Mouse (Mus musculus): Measurements from ENCODE around the gene Zfp536. TPM values are rescaled to one million over a fixed set of nuclear protein-coding genes. Genes with fewer than 3 reads are reported as not detected.

The Zfp536 gene
- 26.8 and 27.5 TPM in 2 replicates for polyA plus RNA-seq (2014; fragmentation: Nextera tagmentation; extraction: Ambion mirVana)

- Histone ChIP-seq H3K9me3 (ENCODE audit: control insufficient read depth, low read length) (no peaks in the 10 kb centered on the region), H3K4me2 (peak within 1 kb of the TSS; percentile 87), H3K4me1 (ENCODE audit: control insufficient read depth, insufficient read depth, low read length) (peaks cover 13% of the 10 kb centered on the region), H3K4me3 (ENCODE audit: low read depth, low read length) (peak within 1 kb of the TSS; percentile 55), H3K9ac (ENCODE audit: low read length) (peak within 1 kb of the TSS; percentile 90), H3K36me3 (ENCODE audit: control insufficient read depth, insufficient read depth, low read length) (no peaks in the 10 kb centered on the region), H3K27ac (ENCODE audit: low read depth, low read length) (peak within 1 kb of the TSS; percentile 82), H3K27me3 (ENCODE audit: control insufficient read depth, insufficient read depth, low read length) (no peaks in the 10 kb centered on the region; the same call in 1 of the 2 replicates)
- DNase-seq (ENCODE audit: low spot score, missing footprints) (no peak), ATAC-seq (ENCODE audit: low FRiP score) (no peak)
- WGBS = under 1% methylated on average over 27 of the region's 27 CpGs
Measured at GRCm38 (mm10) chr7:37773312-37773702, at the start of gene Zfp536. Zfp536 (minus strand) TSS chr7:37773641.

- no peak overlapping the region for H3K27ac ChIP-seq (ENCODE audit: low read depth, low read length)
- no peak overlapping the region for H3K4me3 ChIP-seq (ENCODE audit: low read depth, low read length)
- H3K4me1 ChIP-seq (ENCODE audit: control insufficient read depth, insufficient read depth, low read length) = no peaks in the 10 kb centered on the region
- ATAC-seq (ENCODE audit: low FRiP score) (no peak), DNase-seq (ENCODE audit: low spot score, missing footprints) (no peak)
- no peaks in the 10 kb centered on the region for H3K27me3 ChIP-seq (ENCODE audit: control insufficient read depth, insufficient read depth, low read length)
- H3K4me2 ChIP-seq = no peak overlapping the region
- H3K9ac ChIP-seq (ENCODE audit: low read length) = no peak overlapping the region
- no peaks in the 10 kb centered on the region for H3K36me3 ChIP-seq (ENCODE audit: control insufficient read depth, insufficient read depth, low read length)
- H3K9me3 ChIP-seq (ENCODE audit: control insufficient read depth, low read length) = no peaks in the 10 kb centered on the region
- WGBS = 80% methylated on average over 11 of the region's 11 CpGs
Measured at GRCm38 (mm10) chr7:37820670-37821301, 47.3 kb upstream of the Zfp536 start.

- H3K36me3 ChIP-seq (ENCODE audit: control insufficient read depth, insufficient read depth, low read length) = no peaks in the 10 kb centered on the region
- H3K27ac ChIP-seq (ENCODE audit: low read depth, low read length) = no peak overlapping the region
- no peaks in the 10 kb centered on the region for H3K4me1 ChIP-seq (ENCODE audit: control insufficient read depth, insufficient read depth, low read length)
- WGBS = 90% methylated on average over 8 of the region's 8 CpGs
- H3K9me3 ChIP-seq (ENCODE audit: control insufficient read depth, low read length) = no peaks in the 10 kb centered on the region
- no peak overlapping the region for H3K4me3 ChIP-seq (ENCODE audit: low read depth, low read length)
- no peak for ATAC-seq (ENCODE audit: low FRiP score)
- no peaks in the 10 kb centered on the region for H3K27me3 ChIP-seq (ENCODE audit: control insufficient read depth, insufficient read depth, low read length)
- no peak overlapping the region for H3K9ac ChIP-seq (ENCODE audit: low read length)
- H3K4me2 ChIP-seq = no peak overlapping the region
- DNase-seq (ENCODE audit: low spot score, missing footprints) = no peak
Measured at GRCm38 (mm10) chr7:37818631-37819340, 45.3 kb upstream of the Zfp536 start.

- H3K4me1 ChIP-seq (ENCODE audit: control insufficient read depth, insufficient read depth, low read length) = no peaks in the 10 kb centered on the region
- H3K9ac ChIP-seq (ENCODE audit: low read length) = no peak overlapping the region
- DNase-seq (ENCODE audit: low spot score, missing footprints) = no peak
- H3K4me3 ChIP-seq (ENCODE audit: low read depth, low read length) = no peak overlapping the region
- ATAC-seq (ENCODE audit: low FRiP score) = no peak
- H3K27me3 ChIP-seq (ENCODE audit: control insufficient read depth, insufficient read depth, low read length) = no peaks in the 10 kb centered on the region
- no peaks in the 10 kb centered on the region for H3K9me3 ChIP-seq (ENCODE audit: control insufficient read depth, low read length)
- no peak overlapping the region for H3K27ac ChIP-seq (ENCODE audit: low read depth, low read length)
- no peak overlapping the region for H3K4me2 ChIP-seq
- no peaks in the 10 kb centered on the region for H3K36me3 ChIP-seq (ENCODE audit: control insufficient read depth, insufficient read depth, low read length)
- WGBS = 87% methylated on average over 7 of the region's 7 CpGs
Measured at GRCm38 (mm10) chr7:37816901-37817300, 43.5 kb upstream of the Zfp536 start.

GRCm38 (mm10) chr7:37814844-37815406, 41.5 kb upstream of the Zfp536 start:
- DNase-seq (ENCODE audit: low spot score, missing footprints) = no peak
- no peaks in the 10 kb centered on the region for H3K9me3 ChIP-seq (ENCODE audit: control insufficient read depth, low read length)
- ATAC-seq (ENCODE audit: low FRiP score) = no peak
- H3K4me3 ChIP-seq (ENCODE audit: low read depth, low read length) = no peak overlapping the region
- no peak overlapping the region for H3K4me2 ChIP-seq
- no peak overlapping the region for H3K27ac ChIP-seq (ENCODE audit: low read depth, low read length)
- H3K27me3 ChIP-seq (ENCODE audit: control insufficient read depth, insufficient read depth, low read length) = no peaks in the 10 kb centered on the region
- no peaks in the 10 kb centered on the region for H3K4me1 ChIP-seq (ENCODE audit: control insufficient read depth, insufficient read depth, low read length)
- WGBS = 64% methylated on average over 8 of the region's 8 CpGs
- H3K9ac ChIP-seq (ENCODE audit: low read length) = no peak overlapping the region
- H3K36me3 ChIP-seq (ENCODE audit: control insufficient read depth, insufficient read depth, low read length) = no peaks in the 10 kb centered on the region

GRCm38 (mm10) chr7:37813676-37814075, 40.2 kb upstream of the Zfp536 start:
- no peak overlapping the region for H3K27ac ChIP-seq (ENCODE audit: low read depth, low read length)
- no peaks in the 10 kb centered on the region for H3K4me1 ChIP-seq (ENCODE audit: control insufficient read depth, insufficient read depth, low read length)
- no peaks in the 10 kb centered on the region for H3K36me3 ChIP-seq (ENCODE audit: control insufficient read depth, insufficient read depth, low read length)
- no peaks in the 10 kb centered on the region for H3K9me3 ChIP-seq (ENCODE audit: control insufficient read depth, low read length)
- WGBS = 83% methylated on average over 10 of the region's 10 CpGs
- ATAC-seq (ENCODE audit: low FRiP score) (no peak), DNase-seq (ENCODE audit: low spot score, missing footprints) (no peak)
- no peak overlapping the region for H3K4me3 ChIP-seq (ENCODE audit: low read depth, low read length)
- no peak overlapping the region for H3K9ac ChIP-seq (ENCODE audit: low read length)
- H3K4me2 ChIP-seq = no peak overlapping the region
- H3K27me3 ChIP-seq (ENCODE audit: control insufficient read depth, insufficient read depth, low read length) = no peaks in the 10 kb centered on the region

GRCm38 (mm10) chr7:37809908-37810307, 36.5 kb upstream of the Zfp536 start:
- Histone ChIP-seq H3K27ac (ENCODE audit: low read depth, low read length) (no peak overlapping the region), H3K4me3 (ENCODE audit: low read depth, low read length) (no peak overlapping the region), H3K27me3 (ENCODE audit: control insufficient read depth, insufficient read depth, low read length) (no peaks in the 10 kb centered on the region), H3K36me3 (ENCODE audit: control insufficient read depth, insufficient read depth, low read length) (no peaks in the 10 kb centered on the region), H3K9ac (ENCODE audit: low read length) (no peak overlapping the region), H3K9me3 (ENCODE audit: control insufficient read depth, low read length) (no peaks in the 10 kb centered on the region), H3K4me1 (ENCODE audit: control insufficient read depth, insufficient read depth, low read length) (no peaks in the 10 kb centered on the region), H3K4me2 (no peak overlapping the region)
- 95% methylated on average over 5 of the region's 5 CpGs for WGBS
- ATAC-seq (ENCODE audit: low FRiP score) (no peak), DNase-seq (ENCODE audit: low spot score, missing footprints) (no peak)

- Histone ChIP-seq H3K27ac (ENCODE audit: low read depth, low read length) (no peak overlapping the region), H3K9ac (ENCODE audit: low read length) (no peak overlapping the region), H3K4me2 (no peak overlapping the region), H3K4me1 (ENCODE audit: control insufficient read depth, insufficient read depth, low read length) (no peaks in the 10 kb centered on the region), H3K9me3 (ENCODE audit: control insufficient read depth, low read length) (no peaks in the 10 kb centered on the region), H3K4me3 (ENCODE audit: low read depth, low read length) (no peak overlapping the region), H3K36me3 (ENCODE audit: control insufficient read depth, insufficient read depth, low read length) (no peaks in the 10 kb centered on the region), H3K27me3 (ENCODE audit: control insufficient read depth, insufficient read depth, low read length) (no peaks in the 10 kb centered on the region)
- 93% methylated on average over 4 of the region's 4 CpGs for WGBS
- no peak for ATAC-seq (ENCODE audit: low FRiP score)
- DNase-seq (ENCODE audit: low spot score, missing footprints) = no peak
Measured at GRCm38 (mm10) chr7:37809001-37809400, 35.6 kb upstream of the Zfp536 start.

GRCm38 (mm10) chr7:37801160-37801559, 27.7 kb upstream of the Zfp536 start:
- Histone ChIP-seq H3K27me3 (ENCODE audit: control insufficient read depth, insufficient read depth, low read length) (no peaks in the 10 kb centered on the region), H3K27ac (ENCODE audit: low read depth, low read length) (no peak overlapping the region), H3K4me3 (ENCODE audit: low read depth, low read length) (no peak overlapping the region), H3K9ac (ENCODE audit: low read length) (no peak overlapping the region), H3K4me1 (ENCODE audit: control insufficient read depth, insufficient read depth, low read length) (no peaks in the 10 kb centered on the region), H3K9me3 (ENCODE audit: control insufficient read depth, low read length) (no peaks in the 10 kb centered on the region), H3K4me2 (no peak overlapping the region), H3K36me3 (ENCODE audit: control insufficient read depth, insufficient read depth, low read length) (no peaks in the 10 kb centered on the region)
- DNase-seq (ENCODE audit: low spot score, missing footprints) (no peak), ATAC-seq (ENCODE audit: low FRiP score) (no peak)
- 72% methylated on average over 3 of the region's 3 CpGs for WGBS

Data from midbrain, embryonic 11.5 days (tissue).